Mouse (Mus musculus) G1E (cell line): Measurements from ENCODE around the gene Kalrn.

Experiments
- CTCF ChIP-seq: IDR thresholded peaks from 2 replicates; pipeline ENCODE4 v1.5.1; 2012; ENCODE audit warnings: low read depth, low read length, inconsistent platforms, mixed read lengths
- GATA1 ChIP-seq: IDR thresholded peaks from 2 replicates; pipeline ENCODE4 v1.6.1; 2012; ENCODE audit warnings: borderline replicate concordance, low read length, inconsistent platforms, mixed read lengths
- GATA2 ChIP-seq: IDR thresholded peaks from 2 replicates; pipeline ENCODE4 v1.6.1; 2012; ENCODE audit warnings: low read depth, low read length, inconsistent platforms, borderline replicate concordance
- TAL1 ChIP-seq: conservative IDR thresholded peaks from 2 replicates; pipeline ENCODE4 v1.6.1; 2012; ENCODE audit warnings: low read depth, low read length, inconsistent platforms, mixed read lengths

DNA sequence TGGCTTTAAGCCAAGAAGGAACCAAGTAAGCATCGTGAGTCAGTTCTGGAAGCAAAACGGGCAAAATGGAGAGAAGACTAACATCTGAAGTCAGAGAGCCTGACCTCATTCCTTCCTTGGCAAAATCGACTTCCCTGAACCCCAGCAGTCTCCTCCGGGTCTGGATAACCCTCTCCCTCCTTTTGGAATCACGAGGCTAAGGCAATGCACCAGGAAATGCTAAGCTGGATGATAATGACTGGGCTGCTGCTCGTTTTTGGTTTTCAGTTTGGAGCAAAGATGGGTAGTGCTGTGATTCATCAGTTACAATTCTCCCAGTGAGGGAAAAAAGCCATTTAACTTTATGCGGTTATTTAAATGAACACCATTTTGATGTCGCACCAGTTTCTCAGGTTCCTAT, 344.0 kb downstream of the Kalrn start:
- TF ChIP-seq CTCF (no peak), GATA1 (no peak), TAL1 (no peak), GATA2 (no peak)
